Mouse (Mus musculus) mouse trophoblast stem cell (cell line): Measurements from ENCODE around the gene Akr1c13.
"Not testable (repeated sequence)": the region's sequence is repeated elsewhere in the genome, so short reads cannot be mapped to it uniquely, and the experiment has no call there.

ENCODE experiments used
- in situ Hi-C, 2 experiments: fragments of 300-500 bp; cut with MseI, MboI; formaldehyde crosslinking; loops; 2 replicates in 1 of 2; 3 replicates in 1 of 2; pipeline ENCODE4 v1.15.1; 2025

Akr1c13 gene

DNA sequence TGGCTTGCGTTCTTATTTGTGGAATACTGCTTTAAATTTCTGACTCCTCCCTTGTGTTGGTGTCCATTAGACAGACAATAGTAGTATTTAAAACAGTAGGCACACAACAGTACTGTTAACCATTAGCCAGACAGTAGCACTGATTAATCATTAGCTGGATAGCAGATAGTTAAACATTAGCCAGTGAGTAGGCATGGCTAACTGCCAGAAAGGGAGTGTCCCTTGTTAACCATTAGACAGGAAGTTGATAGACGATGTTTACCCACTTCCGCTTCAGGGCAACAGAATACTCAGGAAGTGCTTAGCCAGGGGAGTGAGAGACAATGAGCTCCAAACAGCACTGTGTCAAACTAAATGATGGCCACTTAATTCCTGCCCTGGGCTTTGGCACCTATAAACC lies at the start of gene Akr1c13:
Gene Akr1c13 (plus strand): TSS at position 247 of the 400 bp plus-strand sequence.
- in situ Hi-C loops = no loop called here

DNA sequence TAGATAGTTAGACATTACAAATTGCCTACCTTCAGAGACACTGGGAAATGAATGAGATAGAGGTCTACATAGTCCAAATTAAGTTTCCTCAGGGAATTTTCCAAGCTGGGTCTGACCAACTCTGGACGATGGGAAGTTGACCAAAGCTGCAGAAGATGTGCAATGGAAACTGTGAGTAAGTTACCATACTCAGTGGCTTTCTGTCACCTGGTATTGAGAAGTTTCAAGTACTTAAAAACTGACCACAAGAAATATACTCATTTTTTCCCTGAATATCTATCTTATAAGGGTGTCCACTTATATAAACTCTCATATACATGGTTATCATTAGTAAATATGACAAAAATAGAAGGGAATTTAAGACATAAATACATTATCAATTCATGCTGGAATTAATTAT lies 46.7 kb upstream of the Akr1c13 start:
- in situ Hi-C loops = no loop called here

DNA sequence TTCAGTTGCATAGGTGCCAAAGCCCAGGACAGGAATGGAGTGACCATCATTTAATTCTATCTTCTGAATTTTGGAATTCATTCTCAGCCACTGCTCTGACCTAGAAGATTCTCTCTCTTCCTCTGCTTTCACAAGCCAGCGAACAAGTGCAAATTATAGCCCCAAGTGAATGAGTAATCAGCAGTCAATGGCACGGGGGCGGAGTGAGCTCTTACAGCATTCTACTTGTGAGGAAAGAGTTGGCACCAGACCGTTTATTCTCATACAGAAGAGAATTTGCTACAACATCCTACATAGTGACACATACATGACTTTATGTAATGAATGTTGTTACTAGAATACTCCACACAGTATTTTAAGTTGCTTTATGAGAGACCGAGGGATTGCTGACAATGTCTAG lies 40.4 kb upstream of the Akr1c13 start, which contains the start of gene Akr1c18:
Gene Akr1c18 (minus strand): TSS at position 137 of the 400 bp plus-strand sequence.
- in situ Hi-C loops = no loop called here

DNA sequence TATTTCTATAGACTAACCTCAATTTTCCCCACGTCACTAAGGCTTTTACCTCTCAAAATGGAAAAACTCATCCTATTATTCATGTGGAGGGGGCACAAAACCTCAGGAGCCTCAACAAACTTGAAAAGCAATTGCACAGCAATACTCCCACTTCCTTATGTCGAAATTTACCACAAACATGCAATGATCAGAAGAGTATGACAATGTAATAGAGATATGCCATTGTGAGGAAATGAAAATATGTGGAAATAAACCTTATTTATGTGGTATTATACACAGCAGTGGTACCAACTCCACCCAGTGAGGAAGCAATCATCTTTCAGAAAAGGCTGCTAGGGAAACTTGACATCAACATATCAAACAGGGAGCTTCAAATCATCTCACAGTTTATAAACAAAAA lies 38.0 kb upstream of the Akr1c13 start:
- in situ Hi-C loops = no loop called here

DNA sequence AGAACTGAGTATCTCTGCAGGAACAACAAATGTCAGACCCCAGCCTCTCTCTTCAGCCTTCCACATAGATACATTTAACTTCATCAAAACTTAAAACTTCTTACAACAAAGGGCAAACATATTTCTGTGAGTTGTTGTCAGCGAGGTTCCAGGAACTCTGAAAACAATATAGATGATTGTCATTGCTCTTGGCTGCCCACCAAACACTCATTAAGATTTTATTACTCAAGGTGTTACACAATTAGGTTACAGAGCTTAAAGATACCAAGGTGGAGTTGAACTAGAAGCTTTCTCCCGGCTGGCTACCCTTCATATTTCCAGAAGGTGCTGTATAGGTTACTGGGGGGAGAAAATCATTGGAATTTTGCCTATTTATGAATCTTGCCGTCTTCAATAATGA lies 37.4 kb upstream of the Akr1c13 start:
- in situ Hi-C loops = no loop called here

DNA sequence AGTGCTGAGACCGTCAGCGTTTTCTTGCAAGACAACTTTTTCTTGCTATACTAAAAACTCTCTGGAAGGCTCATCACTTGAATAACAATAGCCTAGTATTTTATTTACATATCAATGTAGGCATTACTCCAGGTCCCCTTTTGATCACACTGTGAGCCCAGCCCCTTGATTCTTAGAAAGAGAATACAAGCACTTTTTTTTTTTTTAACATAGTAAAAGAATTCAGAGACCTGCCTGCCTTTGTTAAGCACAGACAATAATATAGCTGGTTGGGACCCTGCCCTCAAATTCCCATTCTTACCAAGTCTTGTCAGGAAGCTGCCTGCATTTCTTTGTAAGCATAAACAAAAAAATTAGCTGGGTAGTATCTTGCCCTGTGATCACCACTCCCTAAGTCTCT lies 35.7 kb upstream of the Akr1c13 start:
- in situ Hi-C loops = no loop called here

DNA sequence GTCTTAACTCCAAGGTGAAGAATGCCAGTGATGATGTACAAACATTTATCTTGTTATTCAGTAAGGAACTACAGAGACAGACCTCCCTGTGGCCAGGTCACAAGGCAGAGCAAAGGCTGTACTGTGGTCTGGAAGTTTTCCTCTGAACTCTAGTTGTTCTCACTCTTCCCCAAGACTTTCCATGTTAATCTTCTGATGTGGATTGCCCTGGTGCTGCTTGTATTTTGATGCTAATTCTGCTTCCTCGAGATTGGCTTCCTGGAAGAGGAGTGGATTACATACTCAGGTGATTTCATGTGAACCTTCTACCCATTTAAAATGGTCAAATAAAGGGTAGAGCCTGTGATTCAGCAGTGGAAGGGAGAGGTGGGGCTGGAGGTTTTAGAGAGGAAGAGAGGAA lies 22.9 kb upstream of the Akr1c13 start:
- in situ Hi-C loops = no loop called here

DNA sequence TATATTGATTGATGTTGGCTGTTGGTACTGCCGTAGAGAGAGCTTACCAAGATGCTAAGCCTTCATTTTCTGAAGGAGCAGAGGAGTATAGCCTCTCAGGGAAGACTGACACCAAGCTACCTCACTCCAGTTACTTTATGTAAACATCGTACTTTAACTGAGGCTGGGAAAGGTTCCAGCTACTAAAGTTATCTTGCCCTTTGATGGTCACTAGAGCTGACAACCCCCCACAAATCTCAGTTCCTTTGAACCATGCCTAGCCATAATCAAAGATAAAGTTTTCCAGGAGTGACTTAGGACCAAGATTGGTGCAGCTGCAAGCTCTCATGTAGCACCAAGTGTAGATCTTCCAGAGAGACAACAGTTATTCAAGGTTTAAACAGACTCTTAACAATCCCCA lies 18.0 kb upstream of the Akr1c13 start:
- in situ Hi-C loops = no loop called here

DNA sequence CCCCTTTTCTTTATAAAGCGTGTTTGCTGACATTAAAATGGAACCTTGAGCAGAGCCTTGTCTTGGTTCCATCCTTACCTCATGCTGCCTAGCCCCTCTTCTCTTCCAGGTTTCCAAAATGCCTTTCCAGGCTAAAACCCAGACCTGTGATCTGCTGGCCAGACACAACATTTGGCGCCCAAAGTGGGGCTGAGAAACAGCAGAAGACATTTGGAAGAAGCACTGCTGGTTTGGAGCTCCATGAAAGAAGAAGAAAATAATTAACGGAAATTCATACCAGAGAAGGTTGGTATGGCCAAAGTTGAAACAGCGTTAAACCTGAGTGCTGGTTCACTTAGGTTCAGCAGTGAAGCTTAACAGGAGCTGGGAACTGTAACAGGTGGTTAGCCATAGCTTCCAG lies 9.6 kb upstream of the Akr1c13 start:
- in situ Hi-C loops = loop anchor here in 1 of 2 experiments (10.0 kb wide), 1 partner anchor 93 kb away; the partner anchor contains the start of gene Akr1c12

DNA sequence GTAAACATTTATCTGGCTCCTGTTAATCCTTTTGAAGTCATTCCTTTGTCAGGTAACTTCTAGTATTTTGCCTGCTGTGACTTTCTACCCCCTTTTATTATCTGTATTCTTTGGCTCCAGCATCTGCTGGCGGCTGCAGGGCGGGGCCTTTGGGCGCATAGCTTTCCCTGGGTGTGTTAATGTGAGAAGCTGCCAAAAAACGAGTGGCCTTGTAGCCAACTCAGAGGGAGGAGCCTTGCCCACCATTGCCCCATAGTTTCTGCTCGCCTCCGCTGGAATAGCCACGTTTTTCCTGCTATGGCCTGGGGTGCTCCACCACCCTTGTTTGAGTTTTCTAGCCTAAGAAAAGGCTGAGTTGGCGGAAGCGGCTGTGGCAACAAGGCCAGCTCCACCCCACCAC lies 7.8 kb upstream of the Akr1c13 start:
- in situ Hi-C loops = loop anchor here in 1 of 2 experiments (10.0 kb wide), 1 partner anchor 92 kb away; the partner anchor contains the start of gene Akr1c12

GRCm38 (mm10) chr13:4186641-4187411 lies 4.1 kb upstream of the Akr1c13 start:
- in situ Hi-C loops = loop anchor here in 1 of 2 experiments (10.0 kb wide), 1 partner anchor 88 kb away; the partner anchor contains the start of gene Akr1c12

DNA sequence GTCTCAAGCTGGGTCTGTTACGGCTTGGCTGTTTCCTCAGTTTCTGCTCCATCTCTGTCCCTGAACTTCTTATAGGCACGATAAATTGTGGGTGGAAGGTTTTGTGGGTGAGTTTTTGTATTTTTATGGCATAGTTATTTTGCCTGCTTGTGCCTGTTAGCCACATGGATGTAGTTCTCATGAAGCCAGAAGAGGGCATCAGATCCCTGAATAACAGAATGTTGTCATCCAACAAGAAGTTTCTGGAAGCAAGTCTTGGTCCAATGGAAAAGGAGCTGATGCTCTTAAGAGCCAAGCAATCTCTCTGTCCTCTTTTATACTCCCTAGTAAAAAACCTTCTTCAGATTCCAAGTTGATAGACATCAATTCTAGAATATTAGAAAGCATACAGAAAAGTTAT lies 2.8 kb upstream of the Akr1c13 start:
- in situ Hi-C loops = loop anchor here in 1 of 2 experiments (10.0 kb wide), 1 partner anchor 87 kb away; the partner anchor contains the start of gene Akr1c12

DNA sequence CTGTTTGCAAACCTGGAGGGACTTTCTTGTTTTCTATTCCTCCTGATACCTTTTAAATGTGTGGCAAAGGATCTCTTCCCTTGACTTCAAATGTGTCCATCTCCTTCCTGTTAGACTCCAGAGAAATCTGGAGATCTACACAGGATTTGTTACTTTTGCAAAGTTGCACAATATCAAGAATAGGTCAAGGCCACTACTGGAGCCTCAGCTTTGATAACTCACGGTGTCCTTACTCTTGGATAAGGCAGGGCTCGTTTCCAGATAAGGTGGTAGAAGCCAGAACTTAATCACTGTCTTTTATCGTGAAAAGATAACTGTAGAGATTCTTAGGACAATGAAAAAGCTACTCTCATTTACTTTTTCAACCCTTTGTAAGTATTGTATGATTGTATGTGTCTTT lies 1.6 kb downstream of the Akr1c13 start:
- in situ Hi-C loops = no loop called here

DNA sequence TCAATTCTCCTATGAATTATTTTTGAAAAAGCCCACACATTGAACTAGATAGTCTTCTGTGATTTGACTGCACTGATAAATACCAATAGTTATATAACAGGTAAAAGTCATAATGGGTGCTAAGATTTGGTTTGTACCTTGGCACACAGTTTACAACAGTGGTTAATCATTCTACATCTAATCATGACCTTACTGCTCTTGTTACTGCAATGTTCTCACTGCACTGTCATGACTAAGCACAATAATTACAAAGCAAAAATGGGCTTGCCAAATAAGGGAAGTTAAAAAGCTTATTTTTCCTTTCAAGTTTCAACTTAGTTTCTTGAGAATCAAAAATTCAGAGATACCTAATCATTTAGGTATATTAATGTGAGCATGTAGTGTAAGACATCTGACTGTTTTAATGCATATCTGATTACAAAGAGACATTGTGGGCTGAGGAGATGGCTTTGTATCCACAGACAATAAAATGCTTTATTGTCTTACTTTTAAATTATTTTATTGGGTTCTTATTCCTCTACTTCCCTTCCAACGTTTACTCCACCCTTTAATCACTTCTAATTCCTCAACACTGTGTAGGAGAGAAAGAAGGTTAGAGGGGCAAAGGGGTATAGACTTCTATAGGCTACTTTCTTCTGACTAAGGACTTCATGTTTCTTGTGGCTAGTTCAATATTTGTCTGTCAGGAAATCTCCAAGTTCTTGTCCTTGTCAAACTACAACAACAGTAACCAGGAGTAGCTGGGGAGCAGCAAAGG lies 15.4 kb downstream of the Akr1c13 start:
- in situ Hi-C loops = no loop called here

DNA sequence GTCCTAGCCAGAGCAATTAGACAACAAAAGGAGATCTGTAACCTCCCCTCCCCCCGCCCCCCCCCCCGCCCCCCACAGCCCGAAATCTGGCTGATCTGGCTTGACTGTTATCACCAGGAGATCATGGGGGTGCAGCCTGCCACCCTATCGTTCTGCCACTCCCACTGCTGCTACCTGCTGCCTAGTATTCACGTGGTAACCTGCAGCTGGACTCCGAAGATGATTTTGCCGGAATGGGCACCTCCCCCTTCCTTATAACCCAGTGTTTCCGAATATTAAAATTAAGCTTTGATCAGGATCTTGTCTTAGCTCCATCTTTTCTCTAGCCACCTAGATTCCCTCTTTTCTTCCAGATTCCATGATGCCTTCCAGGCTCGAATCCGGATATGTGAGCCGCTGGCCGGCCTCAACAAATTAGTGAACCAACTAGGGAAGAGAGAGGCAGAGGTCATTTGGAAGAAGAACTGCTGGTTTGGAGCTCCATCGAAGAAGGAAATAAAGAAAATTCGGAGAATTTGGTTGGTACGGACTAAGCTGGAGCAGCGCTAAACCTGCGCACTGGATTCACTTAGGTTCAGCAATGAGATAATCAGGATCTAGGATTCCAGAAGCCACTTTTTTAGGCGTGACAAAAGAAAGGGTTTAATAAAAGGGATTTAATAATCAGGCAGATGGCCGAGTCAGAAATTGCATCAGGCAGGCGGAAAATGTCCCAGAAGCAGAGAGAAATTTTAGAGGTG lies 20.8 kb downstream of the Akr1c13 start:
- in situ Hi-C loops = no loop called here

- in situ Hi-C loops = no loop called here
These were observed 21.4 kb downstream of the Akr1c13 start for GRCm38 (mm10) chr13:4212309-4212708.

DNA sequence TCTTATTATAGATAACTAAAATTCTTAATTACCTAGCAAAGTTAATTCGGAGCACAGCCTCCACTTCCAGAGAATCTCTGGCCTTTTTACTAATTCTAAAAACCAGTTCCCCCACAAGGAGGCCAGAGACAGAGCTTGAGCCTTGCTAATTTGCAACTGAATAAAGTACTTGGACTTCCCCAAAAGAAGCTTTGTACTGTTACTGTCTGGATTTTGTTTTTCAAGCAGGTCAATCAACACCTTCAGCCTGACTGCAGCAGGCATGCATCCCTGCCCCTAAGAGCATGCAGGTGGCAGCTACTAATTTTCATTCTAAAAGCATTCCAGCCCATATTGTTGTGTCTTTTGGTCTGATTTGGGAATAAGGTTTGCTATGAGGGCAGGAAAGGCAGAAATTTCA lies 24.5 kb downstream of the Akr1c13 start:
- in situ Hi-C loops = not testable (repeated sequence)

DNA sequence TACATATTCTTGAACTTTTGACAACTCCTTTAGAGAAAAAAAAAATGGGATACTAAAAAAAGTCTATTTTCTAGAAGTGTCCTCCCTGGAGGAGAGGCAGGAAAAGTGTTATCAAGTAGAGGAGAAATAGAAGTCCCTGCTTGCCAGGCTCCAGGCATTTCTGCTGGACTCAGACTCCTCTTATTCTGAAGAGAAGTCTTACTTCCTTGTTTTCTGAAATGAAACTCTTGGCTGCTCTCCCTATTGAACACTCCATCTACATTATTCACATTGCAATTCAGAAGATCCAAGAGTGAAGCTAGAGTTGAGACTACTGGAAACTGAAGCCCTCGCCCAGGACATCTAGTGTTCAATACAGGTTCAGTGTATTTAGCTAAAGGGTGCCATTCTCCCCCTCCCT lies 37.5 kb downstream of the Akr1c13 start, which contains the start of gene Akr1c19:
Gene Akr1c19 (plus strand): TSS at position 260 of the 400 bp plus-strand sequence.
- in situ Hi-C loops = no loop called here

DNA sequence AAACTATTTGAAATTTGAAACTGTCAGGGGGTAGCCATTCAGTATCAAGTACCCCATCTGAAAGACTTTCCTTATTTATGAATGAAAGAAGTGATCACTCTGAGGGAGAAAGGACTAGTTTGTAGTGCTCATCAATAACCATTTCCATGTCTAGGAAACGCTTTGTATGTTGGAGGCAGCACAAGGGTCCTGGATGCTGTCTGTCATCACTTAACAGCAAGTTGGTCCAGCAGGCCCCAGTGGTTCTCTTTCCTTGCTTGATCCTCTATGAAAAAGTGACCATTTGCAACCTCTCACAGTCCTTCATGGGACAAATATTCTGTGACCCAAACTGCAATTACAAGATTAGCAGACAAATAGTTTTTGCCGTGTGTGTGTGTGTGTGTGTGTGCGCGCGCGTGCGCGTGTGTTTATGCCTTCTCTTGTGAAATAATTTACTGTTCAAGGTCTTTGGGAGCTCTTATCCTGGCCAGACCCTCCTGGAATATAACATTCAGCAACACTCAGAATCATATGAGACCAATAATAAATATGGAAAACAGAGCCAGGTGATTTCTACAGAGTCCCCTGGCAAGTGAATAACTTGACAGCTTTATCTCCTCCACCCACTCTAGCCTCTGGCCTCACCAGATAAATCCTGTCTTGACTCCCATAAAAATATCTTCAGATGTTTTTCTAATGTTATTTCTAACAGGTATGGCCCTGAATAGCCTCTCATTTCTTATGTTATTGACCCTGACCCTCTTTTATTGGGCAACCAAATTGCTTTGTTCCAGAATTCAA lies 40.1 kb downstream of the Akr1c13 start:
- in situ Hi-C loops = no loop called here

DNA sequence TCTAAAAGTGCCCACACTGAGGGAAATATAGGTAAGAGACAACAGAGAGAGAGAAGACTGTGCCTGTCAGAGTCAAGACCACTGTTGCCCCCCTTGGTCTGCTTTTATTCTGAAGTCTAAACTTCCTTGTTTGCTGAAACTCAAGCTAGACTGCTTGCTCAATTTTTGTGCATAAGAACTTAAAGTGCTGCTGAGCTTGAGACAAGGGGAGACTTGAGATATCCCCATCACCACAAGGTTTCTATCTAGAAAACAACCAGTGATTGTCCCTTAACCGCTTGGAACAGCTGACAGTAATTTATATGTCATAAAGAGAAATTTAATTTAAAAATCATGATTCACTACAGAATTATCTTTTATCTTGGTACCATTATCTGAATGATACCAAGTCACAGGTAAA lies 42.2 kb downstream of the Akr1c13 start:
- in situ Hi-C loops = no loop called here

DNA sequence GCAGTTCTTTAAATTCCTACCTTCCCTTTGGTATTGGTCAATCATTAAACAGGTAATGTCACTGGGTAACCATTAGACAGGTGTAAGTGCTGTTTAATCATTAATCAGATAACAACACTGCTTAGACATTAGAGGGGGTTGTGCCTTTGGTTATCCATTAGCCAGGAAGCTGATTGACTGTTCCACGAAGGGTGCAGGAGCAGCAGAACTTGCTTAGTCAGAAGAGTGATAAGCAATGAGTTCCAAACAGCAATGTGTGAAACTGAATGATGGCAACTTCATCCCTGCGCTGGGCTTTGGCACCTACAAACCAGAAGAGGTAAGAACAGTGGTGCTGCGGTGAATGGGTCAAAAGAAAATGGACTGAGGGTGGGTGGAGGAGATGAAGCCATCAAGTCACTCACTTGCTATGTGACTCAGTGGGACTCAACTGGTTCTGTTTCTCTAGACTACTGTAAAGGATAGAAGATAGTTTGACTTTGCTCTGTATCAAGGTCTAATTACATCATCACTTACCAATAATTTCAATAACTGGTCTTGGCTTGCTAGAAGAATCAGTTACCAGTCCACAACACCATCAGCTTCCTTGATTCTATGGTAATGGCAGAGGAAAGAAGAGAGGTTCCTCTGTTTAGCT lies 42.7 kb downstream of the Akr1c13 start:
- in situ Hi-C loops = no loop called here
